Mouse (Mus musculus) c-Kit-positive CD71-positive TER-119-positive erythroid progenitor cells, embryonic 14.5 days (primary cell): Measurements from ENCODE around the gene Nmnat2.

Experiments
- DNase-seq: peaks from one replicate; pipeline ENCODE4 v3.0.0-alpha.2; 2013; ENCODE audit warnings: low spot score

The Nmnat2 gene

DNA sequence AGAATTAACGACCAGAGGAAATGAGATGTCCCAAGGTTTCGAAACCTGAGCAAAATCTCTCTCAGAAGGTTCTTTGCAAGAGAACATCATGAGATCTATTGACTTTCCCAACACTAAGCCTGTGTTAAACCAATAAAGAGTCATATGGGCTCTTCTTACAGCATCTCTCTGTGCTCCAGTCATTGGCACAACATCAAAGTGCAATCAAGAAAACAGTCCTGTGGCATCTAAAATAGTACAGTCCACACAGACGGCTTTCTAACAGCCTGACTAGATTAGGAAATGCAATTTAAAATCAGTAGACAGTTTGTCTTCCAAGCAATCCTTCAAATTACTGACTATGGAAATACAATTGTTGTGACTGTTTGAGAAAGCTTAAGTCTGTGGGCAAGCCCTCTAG lies 32.2 kb downstream of the Nmnat2 start:
- no peak for DNase-seq

- DNase-seq: no peak
These were observed 35.3 kb downstream of the Nmnat2 start for GRCm38 (mm10) chr1:152990067-152990466.

- DNase-seq: no peak
These were observed 37.7 kb downstream of the Nmnat2 start for GRCm38 (mm10) chr1:152992271-152993134.

GRCm38 (mm10) chr1:152993803-152994202 lies 39.0 kb downstream of the Nmnat2 start:
- no peak for DNase-seq

DNA sequence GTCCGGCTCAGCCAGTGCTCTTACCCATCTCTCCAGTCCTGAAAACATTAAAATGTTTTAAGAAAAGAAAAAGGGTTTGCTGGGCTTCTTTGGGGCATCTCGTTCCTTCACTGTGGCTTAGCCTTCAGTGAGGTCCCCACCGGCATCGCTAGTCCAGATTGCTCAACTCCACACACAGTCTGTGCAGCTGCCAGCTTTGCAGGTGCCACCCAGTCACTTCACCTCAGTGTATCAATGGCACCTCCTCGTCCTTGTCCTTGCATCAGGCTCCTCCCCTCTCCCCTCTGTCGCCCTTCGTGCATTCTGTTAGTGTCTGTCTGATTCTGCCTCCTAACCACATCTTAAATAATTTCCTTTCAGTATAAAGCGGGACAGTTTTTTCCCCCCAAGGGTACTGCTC lies 45.2 kb downstream of the Nmnat2 start:
- no peak for DNase-seq

GRCm38 (mm10) chr1:153000486-153001228 lies 45.9 kb downstream of the Nmnat2 start:
- DNase-seq: no peak

DNA sequence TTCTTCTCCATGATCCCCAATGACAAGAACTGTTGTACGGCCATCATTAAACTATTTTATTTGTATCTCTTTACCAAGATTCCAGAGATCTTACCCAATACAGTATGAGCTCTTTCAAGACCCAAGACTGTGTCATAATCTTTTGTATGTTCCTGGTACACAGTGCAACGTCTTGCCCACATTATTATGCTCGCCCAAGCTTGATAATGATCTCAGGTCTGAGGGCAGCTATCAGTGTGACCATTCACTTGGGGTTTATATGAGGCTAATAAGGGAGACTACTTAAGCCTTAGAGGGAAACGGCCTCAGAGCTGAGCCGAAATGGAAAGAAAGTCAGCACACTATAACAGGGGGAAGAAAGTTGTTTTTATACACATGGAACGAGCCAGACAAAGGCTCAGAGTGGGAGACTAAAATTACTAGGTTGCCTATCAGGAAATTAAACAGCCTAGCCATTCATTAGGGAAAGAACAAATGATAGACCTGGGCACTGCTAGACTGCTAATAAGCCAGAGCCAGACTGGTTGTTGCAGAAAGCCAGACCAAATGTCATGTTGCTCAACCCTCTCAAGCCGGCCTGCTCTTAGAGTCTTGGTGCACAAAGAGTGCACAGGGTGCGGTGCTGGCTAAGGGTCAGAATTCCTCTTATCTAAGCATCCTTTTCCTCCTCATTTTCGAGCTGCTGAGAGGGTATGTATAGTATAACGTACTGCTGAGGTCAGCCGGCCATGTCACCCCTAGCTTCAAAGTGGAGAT lies 47.7 kb downstream of the Nmnat2 start:
- DNase-seq: no peak

DNA sequence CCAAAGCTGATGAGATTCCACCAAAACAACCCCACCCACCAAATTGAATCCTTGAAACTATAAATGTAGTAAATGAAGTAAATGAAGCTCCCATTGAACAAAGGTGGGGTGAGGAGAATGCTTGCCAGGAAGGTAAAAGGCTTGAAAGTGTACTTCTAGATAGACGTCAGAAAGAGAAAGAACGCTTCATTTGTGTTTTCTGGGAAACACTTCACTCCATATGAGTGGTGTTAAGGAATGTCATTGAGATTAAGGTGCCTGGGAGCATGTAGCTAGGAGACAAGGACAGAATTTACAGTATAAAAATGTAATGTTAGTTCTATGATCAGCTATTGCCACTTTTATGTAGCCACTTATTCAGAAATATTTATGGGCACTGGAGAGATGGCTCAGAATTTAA lies 49.7 kb downstream of the Nmnat2 start:
- no peak for DNase-seq

GRCm38 (mm10) chr1:153006054-153006453 lies 51.3 kb downstream of the Nmnat2 start:
- no peak for DNase-seq

DNA sequence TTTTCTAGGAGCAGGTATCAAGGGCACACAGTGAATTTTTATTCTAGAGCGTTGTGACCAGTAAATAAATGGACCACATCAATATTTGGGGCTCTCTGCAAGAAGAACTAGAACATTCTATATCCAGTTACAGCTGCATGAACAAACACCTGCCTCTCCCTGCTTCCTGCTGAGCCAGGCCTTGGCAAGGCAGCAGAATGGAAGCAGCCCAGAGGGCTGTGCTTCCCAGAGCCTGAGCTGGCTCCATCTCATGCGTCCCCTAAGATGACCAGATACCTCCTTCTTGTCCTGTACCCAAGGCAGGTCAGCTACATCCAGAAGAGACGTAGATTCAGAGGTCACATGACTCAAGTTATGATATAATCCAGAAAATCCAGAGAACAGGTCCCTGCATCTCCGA lies 52.0 kb downstream of the Nmnat2 start:
- DNase-seq: no peak

GRCm38 (mm10) chr1:153007292-153007691 lies 52.5 kb downstream of the Nmnat2 start:
- no peak for DNase-seq

GRCm38 (mm10) chr1:153007824-153008223 lies 53.0 kb downstream of the Nmnat2 start:
- DNase-seq: no peak

- no peak for DNase-seq
These were observed 54.5 kb downstream of the Nmnat2 start for GRCm38 (mm10) chr1:153009338-153009737.

- no peak for DNase-seq
These were observed 55.9 kb downstream of the Nmnat2 start for GRCm38 (mm10) chr1:153010353-153011351.

- no peak for DNase-seq
These were observed 56.8 kb downstream of the Nmnat2 start for GRCm38 (mm10) chr1:153011544-153011943.

- DNase-seq: no peak
These were observed 58.9 kb downstream of the Nmnat2 start for GRCm38 (mm10) chr1:153013541-153014288.

- no peak for DNase-seq
These were observed 59.8 kb downstream of the Nmnat2 start for GRCm38 (mm10) chr1:153014431-153015186.

GRCm38 (mm10) chr1:153016465-153017163 lies 61.8 kb downstream of the Nmnat2 start:
- DNase-seq: no peak

DNA sequence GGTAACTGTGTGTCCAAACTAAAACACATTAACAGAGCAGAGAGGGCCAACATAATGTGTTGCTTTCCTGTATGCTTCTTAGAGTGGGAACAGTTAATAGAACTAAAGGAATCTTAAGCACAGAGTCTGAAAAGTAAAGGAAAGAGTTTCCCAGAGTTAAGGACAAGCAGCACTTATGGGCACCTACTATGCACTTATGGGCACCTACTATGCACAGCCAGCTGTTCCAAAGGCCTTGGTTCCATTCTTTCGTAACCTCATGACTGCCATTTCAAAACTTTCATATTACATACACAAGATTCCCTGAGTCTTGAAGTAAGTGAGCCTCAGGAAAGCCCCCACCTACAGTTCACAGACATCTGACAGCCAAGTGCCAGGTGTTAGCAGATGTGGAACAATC lies 64.3 kb downstream of the Nmnat2 start:
- DNase-seq: no peak
